In the genomic region with DNA sequence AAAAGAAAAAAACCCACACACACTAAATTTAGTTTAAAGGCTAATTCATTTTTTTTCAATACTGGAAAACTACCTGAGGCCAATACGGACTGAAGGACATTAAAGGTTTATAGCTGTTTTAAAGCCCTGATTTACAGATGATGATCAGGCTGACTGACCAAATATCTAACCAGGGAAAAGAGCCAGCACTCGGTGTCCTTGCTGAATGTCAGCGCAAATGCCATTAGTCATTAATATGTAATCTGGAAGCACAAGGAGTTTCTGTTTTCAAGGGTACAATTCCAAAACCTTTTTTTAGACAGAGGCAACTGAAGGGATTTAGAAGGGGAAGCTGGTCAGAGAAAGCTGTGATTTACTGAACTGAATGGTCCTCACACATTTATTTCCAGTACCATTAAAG, we compare ENCODE assay signal across 16 mouse cellular contexts. TPM values are rescaled to one million over a fixed set of nuclear protein-coding genes. Genes with fewer than 3 reads are reported as not detected.
DNase-seq lines count a peak whose midpoint lies in the region; ATAC-seq and TF ChIP-seq lines count a peak whose summit lies in the region.
"Had no signal": no experiment of that assay in that cellular context is flagged by ENCODE, and none has a peak within 500 bp of the region (broad histone marks: within the 10 kb centered on the region; RNA-seq: fewer than 3 reads in every experiment).

No protein-coding gene starts in this region.

- ATAC-seq in kidney, embryonic 16.5 days (ENCODE audit: low FRiP score, low TSS enrichment) = no peak

- no peak for TF ChIP-seq POLR2A in kidney, adult 2 months (IDR thresholded peaks at IDR 0.05; ENCODE audit: low read depth, low read length)

- H3K9ac ChIP-seq in kidney, embryonic 16.5 days (replicated peaks; ENCODE audit: low read length) = no peak overlapping the region
- H3K9ac ChIP-seq: embryonic facial prominence, embryonic 12.5 days; heart, embryonic 13.5 days; hindbrain, embryonic 15.5 days; liver, embryonic 15.5 days had no signal

- TF ChIP-seq CTCF in kidney, adult 2 months (conservative IDR thresholded peaks at IDR 0.05; ENCODE audit: insufficient read depth, insufficient read length, low read depth, low read length) = no peak

- H3K27me3 ChIP-seq in kidney, adult 2 months (replicated peaks; ENCODE audit: control insufficient read depth, insufficient read depth, low read length) = no peaks in the 10 kb centered on the region
- no peaks in the 10 kb centered on the region for H3K27me3 ChIP-seq in kidney, embryonic 16.5 days (ENCODE audit: insufficient read depth, low read length)
- H3K27me3 ChIP-seq: embryonic facial prominence, embryonic 12.5 days; heart, embryonic 13.5 days; hindbrain, embryonic 15.5 days; liver, embryonic 15.5 days; megakaryocyte, embryonic 14.5 days had no signal

- peak overlapping the region; percentile 99 for H3K27ac ChIP-seq in kidney, adult 2 months (ENCODE audit: insufficient read depth, low read depth, low read length)
- H3K27ac ChIP-seq in kidney, embryonic 16.5 days (ENCODE audit: low read length) = no peak overlapping the region
- H3K27ac ChIP-seq: embryonic facial prominence, embryonic 12.5 days; heart, embryonic 13.5 days; hindbrain, embryonic 15.5 days; liver, embryonic 15.5 days; stomach, postnatal 0 days had no signal

- H3K4me2 ChIP-seq in kidney, embryonic 16.5 days (replicated peaks; ENCODE audit: low read depth, low read length) = no peak overlapping the region
- H3K4me2 ChIP-seq: embryonic facial prominence, embryonic 12.5 days; heart, embryonic 13.5 days; hindbrain, embryonic 15.5 days; liver, embryonic 15.5 days had no signal

- no peaks in the 10 kb centered on the region for H3K9me3 ChIP-seq in kidney, embryonic 16.5 days (ENCODE audit: low read length)
- H3K9me3 ChIP-seq: embryonic facial prominence, embryonic 12.5 days; heart, embryonic 13.5 days; hindbrain, embryonic 15.5 days; liver, embryonic 15.5 days had no signal

- DNase-seq in heart, adult 18-20 months = peak; percentile 53 to 56
- no peak for DNase-seq in heart, postnatal 4 days
- peak; percentile 92 for DNase-seq in kidney, adult 2 months
- peak; percentile 75 to 77 for DNase-seq in adrenal gland, postnatal 36 days
- peak; percentile 70 to 89 for DNase-seq in kidney, postnatal 36 days
- DNase-seq in cerebellum, postnatal 4 days (ENCODE audit: low spot score in 2 of 2) = no peak
- DNase-seq: cerebellum, adult 11 months; lung, postnatal 10 days; thymus, postnatal 4 days had no signal

- H3K4me3 ChIP-seq in kidney, adult 2 months (ENCODE audit: insufficient read depth, low read depth, low read length) = no peak overlapping the region
- no peak overlapping the region for H3K4me3 ChIP-seq in kidney, embryonic 16.5 days (ENCODE audit: low read length)
- H3K4me3 ChIP-seq: embryonic facial prominence, embryonic 12.5 days; heart, embryonic 13.5 days; hindbrain, embryonic 15.5 days; liver, embryonic 15.5 days; megakaryocyte, embryonic 14.5 days had no signal

- H3K4me1 ChIP-seq in kidney, adult 2 months (ENCODE audit: control insufficient read depth, insufficient read depth, low read length) = peaks cover 16% of the 10 kb centered on the region
- no peaks in the 10 kb centered on the region for H3K4me1 ChIP-seq in kidney, embryonic 16.5 days (ENCODE audit: insufficient read depth, low read length)
- H3K4me1 ChIP-seq: embryonic facial prominence, embryonic 12.5 days; heart, embryonic 13.5 days; hindbrain, embryonic 15.5 days had no signal

- H3K36me3 ChIP-seq in kidney, adult 2 months (ENCODE audit: control insufficient read depth, insufficient read depth, low read length) = peaks cover 3% of the 10 kb centered on the region
- peaks cover 28% of the 10 kb centered on the region for H3K36me3 ChIP-seq in kidney, embryonic 16.5 days (ENCODE audit: insufficient read depth, low read length)

- WGBS in kidney, adult 2 months = 27% methylated on average over 3 of the region's 3 CpGs
- WGBS in kidney, embryonic 16.5 days = 63% methylated on average over 3 of the region's 3 CpGs

RNA-seq across cellular contexts. Expression of a gene that starts 11.3 kb away (rescaled TPM):
- 10 to 100 TPM; 13.4 to 14.2 TPM for total RNA-seq in heart, adult 18-20 months (2021)
- 1 to 10 TPM; 8.1 to 9.8 TPM for total RNA-seq in heart, postnatal 4 days (2021)
- 1.7 and 3.0 TPM in 2 replicates for polyA plus RNA-seq in kidney, adult 2 months (2012; rRNA removed)
- 27.4 and 31.6 TPM in 2 replicates for polyA plus RNA-seq in kidney, embryonic 16.5 days (2015; fragmentation: Nextera tagmentation; extraction: Ambion mirVana)
- total RNA-seq in adrenal gland, postnatal 36 days (2021) = 10 to 100 TPM; 23.2 to 23.7 TPM

RNA-seq across cellular contexts. Expression of a gene that starts 24.0 kb away (rescaled TPM):
- total RNA-seq in heart, adult 18-20 months (2021) = 10 to 100 TPM; 21.5 to 21.6 TPM
- total RNA-seq in heart, postnatal 4 days (2021) = 10 to 100 TPM; 28.8 to 31.4 TPM
- 24.3 and 25.9 TPM in 2 replicates for polyA plus RNA-seq in kidney, adult 2 months (2012; rRNA removed)
- polyA plus RNA-seq in kidney, embryonic 16.5 days (2015; fragmentation: Nextera tagmentation; extraction: Ambion mirVana) = 35.9 and 38.6 TPM in 2 replicates
- 10 to 100 TPM; 84.8 to 88.4 TPM for total RNA-seq in adrenal gland, postnatal 36 days (2021)

RNA-seq across cellular contexts. Expression of a gene that starts 34.7 kb away (rescaled TPM):
- 10 to 100 TPM; 17.1 to 17.7 TPM for total RNA-seq in heart, adult 18-20 months (2021)
- 10 to 100 TPM; 21.4 to 22.1 TPM for total RNA-seq in heart, postnatal 4 days (2021)
- 20.9 and 21.3 TPM in 2 replicates for polyA plus RNA-seq in kidney, adult 2 months (2012; rRNA removed)
- polyA plus RNA-seq in kidney, embryonic 16.5 days (2015; fragmentation: Nextera tagmentation; extraction: Ambion mirVana) = 7.0 and 7.6 TPM in 2 replicates
- total RNA-seq in adrenal gland, postnatal 36 days (2021) = 10 to 100 TPM; 43.8 to 47.6 TPM

Comparison
In these comparisons a context has a peak if more than half of its experiments do, and no peak if none do; other contexts are left out.
1. DNase-seq: peak in heart, adult 18-20 months (2 of 2), kidney, adult 2 months (single experiment), adrenal gland, postnatal 36 days (2 of 2) and kidney, postnatal 36 days (2 of 2); none in heart, postnatal 4 days (single experiment) and cerebellum, postnatal 4 days (0 of 2).